Mouse (Mus musculus): ENCODE measurements around the gene Usp2. TPM values are rescaled to one million over a fixed set of nuclear protein-coding genes. Genes with fewer than 3 reads are reported as not detected.

Gene Usp2
- polyA plus RNA-seq (2012) = 1.3 and 1.7 TPM in 2 replicates

DNA sequence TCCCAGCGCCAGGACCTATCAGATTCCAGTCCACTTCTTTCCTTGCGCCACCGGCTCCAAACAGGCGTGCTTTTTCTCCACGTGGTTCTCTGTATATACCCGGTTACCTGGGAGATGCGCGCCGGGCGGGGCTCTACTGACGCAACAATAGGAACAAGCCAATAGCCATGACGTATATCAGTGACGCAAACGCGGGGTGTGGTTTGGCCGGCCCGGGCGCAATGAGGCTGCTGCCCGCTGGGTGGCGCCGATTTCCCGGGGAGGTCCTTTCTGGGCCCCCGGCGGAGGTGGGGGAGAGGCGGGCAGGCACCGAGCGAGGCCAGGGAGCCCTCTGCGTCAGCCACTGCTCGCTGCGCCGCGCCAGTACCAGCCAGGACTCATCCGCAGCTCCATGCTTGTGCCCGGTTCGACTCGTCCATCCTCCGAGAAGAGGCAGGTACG is at the start of gene Usp2:
Usp2 (plus strand) TSS at position 237 of the 441 bp plus-strand sequence.
- TF ChIP-seq GATA1 (IDR thresholded peaks at IDR 0.05; ENCODE audit: low read length) = no peak

DNA sequence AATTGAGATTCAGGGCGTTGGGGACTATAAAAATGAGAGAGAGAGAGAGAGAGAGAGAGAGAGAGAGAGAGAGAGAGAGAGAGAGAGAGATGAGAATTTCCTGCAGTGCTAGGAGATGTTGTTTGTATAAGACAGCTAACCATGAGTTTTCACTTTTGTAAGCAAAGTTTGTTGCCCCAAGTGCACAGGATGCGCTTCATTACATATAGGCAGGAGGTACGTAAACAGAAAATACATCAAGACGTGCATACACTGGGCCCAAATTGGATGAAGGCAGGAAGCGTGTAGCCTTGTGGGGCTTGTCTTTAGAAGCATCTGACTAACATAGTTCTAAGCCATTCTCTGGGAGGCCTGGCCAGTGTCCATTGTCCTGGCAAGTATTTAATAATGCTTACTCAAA is 49.0 kb upstream of the Usp2 start:
- TF ChIP-seq GATA1 (IDR thresholded peaks at IDR 0.05; ENCODE audit: low read length) = no peak

DNA sequence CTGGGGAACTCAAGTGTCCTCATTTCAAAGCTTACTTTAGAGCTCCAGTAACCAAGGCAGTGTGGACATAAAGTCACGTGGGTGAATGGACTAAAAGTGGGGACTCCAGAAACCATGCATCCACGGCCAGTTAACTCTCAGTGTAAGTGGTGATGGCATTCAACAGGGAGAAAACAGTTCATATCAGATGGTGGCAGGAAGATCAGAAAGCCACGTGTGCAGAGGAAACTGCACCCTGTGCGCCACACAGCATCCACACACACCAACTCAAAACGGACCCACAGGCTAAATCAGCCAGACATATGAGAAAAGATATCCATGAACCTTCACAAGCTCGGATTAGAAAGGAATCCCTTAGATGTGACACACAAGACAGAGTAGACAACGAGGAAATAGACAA is 46.8 kb upstream of the Usp2 start:
- no peak for TF ChIP-seq GATA1 (IDR thresholded peaks at IDR 0.05; ENCODE audit: low read length)

DNA sequence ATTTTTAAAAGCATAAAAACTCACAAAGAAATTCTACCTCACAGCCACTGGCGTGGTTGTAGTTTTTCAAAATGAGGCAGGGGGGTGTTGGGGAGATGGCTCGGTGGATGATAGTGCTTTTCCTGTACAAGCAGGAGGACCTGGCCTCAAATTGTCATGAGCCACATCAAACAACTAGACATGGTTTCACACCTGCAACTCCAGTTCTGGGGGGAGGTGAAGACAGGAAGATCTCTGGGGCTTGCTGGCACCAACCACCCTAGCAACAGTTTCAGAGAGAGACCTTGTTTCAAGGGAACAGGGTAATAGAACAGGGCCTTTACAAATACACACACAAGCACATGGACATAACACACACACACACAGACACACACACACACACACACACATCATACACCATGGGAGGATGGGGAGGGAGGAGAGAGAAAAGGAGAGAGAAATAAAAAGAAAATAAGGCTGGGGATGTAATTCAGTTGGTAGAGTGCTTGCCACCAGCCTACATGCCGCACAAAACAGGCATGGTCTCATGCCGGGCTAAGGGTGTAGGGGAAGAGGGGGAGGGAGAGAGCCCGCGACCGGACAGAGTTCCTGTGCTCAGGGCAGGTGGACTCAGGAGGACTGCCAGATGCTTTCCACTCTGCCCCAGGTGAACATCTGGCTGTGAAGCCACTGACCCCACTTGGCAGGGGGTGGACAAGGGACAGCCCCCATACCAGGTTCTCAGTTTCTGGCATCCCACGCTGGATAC is 44.5 kb upstream of the Usp2 start:
- TF ChIP-seq GATA1 (IDR thresholded peaks at IDR 0.05; ENCODE audit: low read length) = no peak

DNA sequence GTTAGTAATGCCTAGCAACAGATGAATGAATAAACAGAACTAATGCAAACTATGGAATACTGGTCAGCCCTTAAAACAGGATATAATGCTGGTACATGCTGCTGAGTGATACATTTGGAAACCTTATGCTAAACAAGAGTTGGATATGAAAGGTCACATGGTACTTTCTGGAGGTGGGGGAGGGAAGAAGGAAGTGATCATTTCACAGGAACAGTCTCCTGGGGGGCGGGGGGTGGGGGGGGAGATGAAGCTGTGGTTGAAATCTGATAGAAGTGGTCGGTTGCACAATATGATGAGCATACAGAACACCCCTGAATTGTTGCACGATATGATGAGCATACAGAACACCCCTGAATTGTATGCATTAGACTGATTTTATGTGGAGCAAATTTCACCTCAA is 42.7 kb upstream of the Usp2 start:
- TF ChIP-seq GATA1 (IDR thresholded peaks at IDR 0.05; ENCODE audit: low read length) = no peak

DNA sequence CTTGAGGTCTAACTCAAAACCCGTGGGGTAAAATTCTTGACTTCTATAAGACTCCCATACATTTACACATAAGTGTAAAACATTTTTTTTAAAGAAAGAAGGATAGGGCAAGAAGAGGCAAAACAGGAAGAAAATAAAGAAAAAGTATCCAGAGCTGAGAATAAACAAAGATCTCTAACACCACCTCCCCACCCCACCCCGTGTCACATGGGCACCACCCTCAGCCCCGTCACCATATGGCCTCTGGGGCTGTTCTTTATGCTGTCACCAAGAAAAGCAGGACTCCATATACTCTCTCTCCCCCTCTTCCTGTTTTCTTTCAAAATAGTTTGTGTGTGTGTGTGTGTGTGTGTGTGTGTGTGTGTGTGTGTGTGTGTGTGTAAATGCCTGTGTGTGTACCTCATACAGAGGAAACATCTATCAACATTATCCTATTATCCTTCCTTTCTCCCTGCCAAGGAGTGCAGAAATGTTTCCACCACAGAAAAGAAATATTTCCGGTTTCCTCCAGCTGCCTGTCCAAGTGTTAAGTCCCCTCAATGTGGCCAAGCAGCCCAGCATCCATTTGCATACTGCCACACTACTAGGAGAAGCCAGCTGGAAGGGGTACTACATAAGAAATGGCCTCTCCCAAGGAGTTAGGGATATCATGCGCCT is 37.1 kb upstream of the Usp2 start:
- no peak for TF ChIP-seq GATA1 (IDR thresholded peaks at IDR 0.05; ENCODE audit: low read length)

DNA sequence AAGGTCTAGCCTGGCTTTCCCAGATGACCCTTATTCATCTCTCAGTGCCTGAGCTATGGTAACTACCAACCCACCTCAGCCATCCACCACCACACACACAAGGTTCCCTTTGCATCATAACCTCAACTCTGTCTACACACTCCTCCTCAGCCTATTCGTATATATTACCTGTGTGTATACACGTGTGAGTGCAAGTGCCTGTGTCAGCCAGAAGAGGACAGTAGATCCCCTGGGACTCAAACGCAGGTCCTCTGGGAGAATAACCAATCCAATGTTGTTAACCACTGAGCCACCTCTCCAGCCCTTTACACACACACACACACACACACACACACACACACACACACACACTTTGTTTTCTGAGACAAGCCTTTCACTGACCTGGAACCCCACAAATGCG is 36.2 kb upstream of the Usp2 start:
- TF ChIP-seq GATA1 (IDR thresholded peaks at IDR 0.05; ENCODE audit: low read length) = no peak

DNA sequence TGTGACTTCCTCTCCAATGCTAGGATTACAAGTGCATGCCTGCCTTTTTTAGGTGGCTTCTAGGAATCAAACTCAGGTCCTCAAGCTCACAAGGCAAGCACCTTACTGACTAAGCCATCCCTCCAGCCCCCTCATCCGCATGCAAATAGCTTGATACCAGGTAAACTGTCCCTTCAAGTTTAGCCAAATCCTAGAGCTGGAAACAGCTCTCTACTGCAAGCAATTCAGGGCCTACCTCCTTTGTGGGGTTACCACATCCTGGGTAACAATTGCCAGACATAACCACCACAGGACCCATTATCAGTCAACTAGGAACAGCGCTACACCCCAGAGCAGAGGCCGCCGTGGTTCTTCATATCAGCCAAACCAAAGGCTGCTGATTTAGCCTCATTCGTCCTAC is 35.7 kb upstream of the Usp2 start:
- no peak for TF ChIP-seq GATA1 (IDR thresholded peaks at IDR 0.05; ENCODE audit: low read length)

DNA sequence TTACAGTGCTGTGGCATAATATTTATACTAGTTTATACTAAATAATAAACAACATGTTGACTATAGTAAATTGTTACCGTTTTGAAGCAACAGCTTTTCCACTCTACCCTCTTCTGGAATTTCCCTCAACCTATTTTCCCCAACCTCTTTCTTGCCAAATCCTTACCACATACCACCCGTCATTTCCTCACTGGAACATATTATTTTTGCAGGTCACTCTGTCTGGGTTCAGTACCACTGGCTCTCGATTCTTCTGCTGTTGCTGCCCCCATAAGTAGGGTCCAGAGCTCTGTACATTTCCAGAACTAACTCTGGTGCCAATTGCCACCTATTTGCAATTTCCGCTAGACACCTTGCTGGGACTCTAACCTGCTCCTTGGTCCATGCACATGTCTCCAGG is 34.9 kb upstream of the Usp2 start:
- TF ChIP-seq GATA1 (IDR thresholded peaks at IDR 0.05; ENCODE audit: low read length) = no peak

DNA sequence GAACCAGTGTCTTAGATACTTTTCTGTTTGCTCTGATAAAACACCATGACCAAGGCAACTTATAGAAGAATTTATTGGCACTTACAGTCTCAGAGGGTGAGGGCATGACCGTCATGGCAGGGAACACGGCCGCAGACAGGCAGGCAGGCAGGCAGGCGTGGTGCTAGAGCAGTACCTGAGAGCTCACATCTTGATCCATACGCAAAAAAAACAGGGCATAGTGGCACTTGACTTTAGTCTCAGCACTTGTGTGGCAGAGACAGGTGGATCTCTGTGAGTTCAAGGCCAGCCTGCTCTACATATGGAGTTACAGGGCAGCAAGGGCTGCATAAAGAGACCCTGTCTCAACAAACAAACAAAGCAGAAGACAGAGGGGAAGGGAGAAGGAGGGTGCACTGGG is 33.5 kb upstream of the Usp2 start:
- no peak for TF ChIP-seq GATA1 (IDR thresholded peaks at IDR 0.05; ENCODE audit: low read length)

DNA sequence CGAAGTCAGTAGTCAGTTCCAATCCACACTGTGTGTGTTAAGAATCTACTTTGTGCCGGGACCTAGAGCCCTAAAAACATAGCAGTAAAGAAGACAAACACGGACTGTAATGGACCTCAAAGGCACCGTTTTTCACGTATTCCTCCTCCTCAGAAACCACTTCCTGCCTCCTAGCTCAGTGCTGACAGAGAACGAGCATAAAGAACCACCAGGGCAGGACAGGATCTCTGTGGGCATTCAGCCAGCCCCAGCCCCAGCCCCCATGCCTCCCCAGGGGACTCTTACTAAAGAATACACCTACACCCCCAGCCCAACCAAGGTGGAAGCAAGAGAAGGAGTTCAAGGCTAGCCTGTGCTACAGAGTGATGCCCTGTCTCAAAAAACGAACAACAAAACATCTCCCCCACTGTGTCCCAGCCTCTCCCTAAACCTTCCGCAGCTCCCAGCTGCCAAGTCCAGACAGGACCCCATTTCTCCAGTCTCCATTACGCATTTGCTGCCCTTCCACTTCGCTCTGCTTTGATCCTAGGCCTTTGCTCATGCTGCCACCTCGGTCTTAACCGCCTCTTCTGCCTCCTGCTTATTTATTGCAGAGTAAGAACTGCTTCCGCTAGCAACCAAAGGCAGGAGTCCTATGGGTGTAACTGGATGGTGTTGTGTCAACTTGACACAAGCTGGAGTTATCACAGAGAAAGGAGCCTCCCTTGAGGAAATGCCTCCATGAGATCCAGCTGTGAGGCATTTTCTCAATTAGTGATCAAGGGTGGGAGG is 32.7 kb upstream of the Usp2 start:
- no peak for TF ChIP-seq GATA1 (IDR thresholded peaks at IDR 0.05; ENCODE audit: low read length)

DNA sequence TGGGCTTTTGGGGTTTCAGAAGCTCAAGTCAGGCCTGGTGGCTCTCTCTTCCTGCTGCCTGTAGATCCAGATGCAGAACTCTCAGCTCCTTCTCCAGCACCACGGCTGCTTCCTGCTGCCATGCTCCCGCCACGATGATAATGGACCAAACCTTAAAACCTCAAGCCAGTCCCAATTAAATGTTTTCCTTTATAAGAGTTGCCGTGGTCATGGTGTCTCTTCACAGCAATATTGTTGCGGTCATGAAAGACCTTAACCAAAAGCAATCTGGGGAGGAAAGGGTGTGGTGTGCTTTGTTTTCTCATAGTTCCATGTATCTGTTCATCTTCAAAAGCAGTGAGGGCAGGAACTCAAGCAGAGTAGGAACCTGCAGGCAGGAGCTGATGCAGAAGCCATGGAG is 29.7 kb upstream of the Usp2 start:
- TF ChIP-seq GATA1 (IDR thresholded peaks at IDR 0.05; ENCODE audit: low read length) = no peak

DNA sequence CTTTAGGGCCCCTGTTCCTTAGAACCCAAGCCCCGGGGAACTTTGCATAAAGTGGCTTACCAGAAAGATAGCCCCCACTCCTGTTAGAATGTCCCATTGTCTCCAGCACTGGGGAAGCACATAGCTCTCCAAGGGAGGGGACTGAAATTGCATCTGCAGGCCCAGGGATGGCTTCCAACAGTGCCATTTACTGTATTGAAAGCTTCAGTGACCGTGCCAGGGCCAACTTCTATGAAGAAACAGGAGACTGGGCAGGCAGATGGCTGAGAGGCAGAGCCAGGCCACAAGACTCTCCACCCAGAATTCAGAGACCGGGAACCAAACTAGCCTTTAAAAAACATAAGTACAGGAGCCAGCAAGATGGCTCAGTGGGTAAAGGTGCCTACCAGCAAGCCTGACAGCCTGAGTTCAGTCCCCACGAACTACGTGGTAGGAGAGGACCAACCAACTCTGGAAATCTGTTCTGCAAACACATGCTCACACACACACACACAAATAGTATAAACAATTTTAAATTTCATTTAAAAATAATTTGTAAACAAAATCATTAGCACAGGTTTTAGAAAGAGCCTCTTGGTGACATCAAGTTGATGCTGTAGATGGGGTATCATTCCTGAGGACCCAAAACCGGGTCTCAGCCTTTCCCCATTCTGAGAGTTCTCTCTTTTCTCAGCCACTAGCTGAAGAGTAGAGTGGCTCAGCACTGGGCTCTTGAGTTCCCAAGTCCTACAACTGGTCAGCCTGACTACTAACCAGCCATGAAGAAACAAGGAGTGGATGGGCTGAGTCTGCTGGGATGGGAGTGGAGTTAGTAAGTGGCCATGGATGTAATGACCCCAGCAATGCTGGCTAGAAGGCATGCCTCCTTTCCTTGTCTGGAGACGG is 25.1 kb upstream of the Usp2 start:
- no peak for TF ChIP-seq GATA1 (IDR thresholded peaks at IDR 0.05; ENCODE audit: low read length)

DNA sequence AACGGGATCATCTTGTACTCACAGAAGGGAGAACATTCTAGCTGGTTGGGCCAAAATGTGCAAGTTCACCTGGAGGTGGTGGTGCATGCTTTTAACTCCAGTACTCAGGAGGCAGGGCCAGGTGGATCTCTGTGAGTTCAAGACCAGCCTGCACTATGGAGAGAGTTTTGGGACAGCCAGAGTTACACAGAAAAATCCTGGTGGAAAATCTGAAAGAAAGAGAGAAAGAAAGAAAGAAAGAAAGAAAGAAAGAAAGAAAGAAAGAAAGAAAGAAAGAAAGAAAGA is 24.5 kb upstream of the Usp2 start:
- no peak for TF ChIP-seq GATA1 (IDR thresholded peaks at IDR 0.05; ENCODE audit: low read length)

DNA sequence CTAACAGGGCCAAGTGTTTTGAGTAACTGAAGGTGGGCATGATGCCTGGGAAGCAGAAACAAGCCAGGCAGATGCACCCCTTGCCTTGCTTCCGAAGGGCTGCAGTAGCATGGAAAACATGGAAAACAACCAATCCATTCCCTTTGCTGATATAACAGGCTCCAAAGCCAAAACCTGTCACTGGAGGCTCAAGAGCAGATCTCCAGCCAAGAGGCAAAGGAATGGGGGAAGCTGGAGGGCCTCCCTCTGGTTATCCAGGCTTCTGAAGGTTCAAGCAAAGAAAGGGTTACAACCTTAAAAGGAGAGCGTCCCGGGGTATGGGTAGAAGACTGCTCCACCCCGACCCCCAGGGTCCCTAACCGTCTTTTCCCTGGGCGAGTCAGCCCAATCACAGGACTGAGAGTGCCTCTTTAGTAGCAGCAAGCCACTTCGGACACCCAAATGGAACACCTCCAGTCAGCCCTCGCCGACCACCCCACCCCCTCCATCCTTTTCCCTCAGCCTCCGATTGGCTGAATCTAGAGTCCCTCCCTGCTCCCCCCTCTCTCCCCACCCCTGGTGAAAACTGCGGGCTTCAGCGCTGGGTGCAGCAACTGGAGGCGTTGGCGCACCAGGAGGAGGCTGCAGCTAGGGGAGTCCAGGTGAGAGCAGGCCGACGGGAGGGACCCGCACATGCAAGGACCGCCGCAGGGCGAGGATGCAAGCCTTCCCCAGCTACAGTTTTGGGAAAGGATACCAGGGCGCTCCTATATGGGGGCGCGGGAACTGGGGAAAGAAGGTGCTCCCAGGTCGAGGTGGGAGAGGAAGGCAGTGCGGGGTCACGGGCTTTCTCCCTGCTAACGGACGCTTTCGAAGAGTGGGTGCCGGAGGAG is 23.7 kb upstream of the Usp2 start, which contains the start of gene Thy1:
Thy1 (plus strand) TSS at position 549 of the 872 bp plus-strand sequence.
- no peak for TF ChIP-seq GATA1 (IDR thresholded peaks at IDR 0.05; ENCODE audit: low read length)
